ENCODE assay signal across 14 mouse cellular contexts in the genomic region with DNA sequence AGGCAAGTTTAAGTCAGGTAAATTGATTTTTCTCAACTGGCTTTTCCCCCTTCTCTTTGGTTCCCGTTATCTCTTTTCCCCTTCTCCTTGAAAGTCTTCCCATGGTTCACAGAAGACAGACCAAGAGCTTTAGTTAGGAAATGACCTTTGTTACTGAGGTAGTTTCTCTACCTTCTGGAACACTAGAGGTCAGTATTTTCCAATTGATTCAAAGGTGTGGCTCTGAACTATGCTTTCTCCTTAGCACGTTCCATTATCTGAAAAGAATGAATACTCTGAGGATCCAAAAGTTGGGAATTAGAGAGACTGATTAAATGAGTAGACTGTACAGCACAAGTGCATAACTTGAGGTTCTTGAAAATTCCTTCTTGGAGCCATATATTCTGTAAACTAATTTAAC. TPM values are rescaled to one million over a fixed set of nuclear protein-coding genes. Genes with fewer than 3 reads are reported as not detected.
DNase-seq lines count a peak whose midpoint lies in the region; ATAC-seq and TF ChIP-seq lines count a peak whose summit lies in the region.
"Had no signal": no experiment of that assay in that cellular context is flagged by ENCODE, and none has a peak within 500 bp of the region (broad histone marks: within the 10 kb centered on the region; RNA-seq: fewer than 3 reads in every experiment).

No protein-coding gene starts in this region.

- no peaks in the 10 kb centered on the region for H3K9me3 ChIP-seq in liver, postnatal 0 days (ENCODE audit: low read length)
- H3K9me3 ChIP-seq: embryonic facial prominence, embryonic 12.5 days; heart, embryonic 10.5 days had no signal

- ATAC-seq in frontal cortex, adult (ENCODE audit: low TSS enrichment), result peak; percentile 46; the same call in 1 of the 2 replicates
- no peak for ATAC-seq in liver, postnatal 0 days
- ATAC-seq in activated CD4-positive, CD25-positive, alpha-beta regulatory T cell, adult 4 months, result no peak
- ATAC-seq: inflammation-experienced regulatory T-cells, adult 6 months had no signal

- 22% methylated on average over 2 of the region's 2 CpGs for WGBS in liver, adult 2 months
- WGBS in liver, postnatal 0 days (ENCODE audit: insufficient replicate concordance), result 24% methylated on average over 2 of the region's 2 CpGs

- no peak for DNase-seq in frontal cortex, postnatal 25 days (ENCODE audit: low spot score in 2 of 2)
- peak; percentile 4 for DNase-seq in liver, adult 2 months (ENCODE audit: extremely low read depth, low read depth, low spot score)
- no peak for DNase-seq in liver, postnatal 0 days
- DNase-seq in embryo, embryonic 11 days, result peak; percentile 5
- DNase-seq in retina, embryonic 14.5 days (ENCODE audit: low spot score), result peak; percentile 49
- DNase-seq in liver, result no peak
- DNase-seq: adrenal gland, adult 8-10 months; thymus, postnatal 14 days had no signal

- H3K4me1 ChIP-seq in liver, adult 2 months (ENCODE audit: control insufficient read depth, insufficient read depth, low read length), result no peaks in the 10 kb centered on the region
- H3K4me1 ChIP-seq in liver, postnatal 0 days (ENCODE audit: insufficient read depth), result no peaks in the 10 kb centered on the region
- H3K4me1 ChIP-seq: embryonic facial prominence, embryonic 12.5 days; heart, embryonic 10.5 days had no signal

- H3K79me2 ChIP-seq in liver, adult 2 months (ENCODE audit: control insufficient read depth, insufficient read depth, low read length), result no peaks in the 10 kb centered on the region

- H3K4me3 ChIP-seq in liver, adult 2 months (ENCODE audit: insufficient read depth, low read depth, low read length), result no peak overlapping the region
- no peak overlapping the region for H3K4me3 ChIP-seq in liver, postnatal 0 days (ENCODE audit: low read depth, low read length)
- H3K4me3 ChIP-seq: embryonic facial prominence, embryonic 12.5 days; heart, embryonic 10.5 days had no signal

- no peaks in the 10 kb centered on the region for H3K27me3 ChIP-seq in liver, adult 2 months (ENCODE audit: control insufficient read depth, insufficient read depth, low read length)
- no peaks in the 10 kb centered on the region for H3K27me3 ChIP-seq in liver, postnatal 0 days (ENCODE audit: insufficient read depth, low read length)
- H3K27me3 ChIP-seq: embryonic facial prominence, embryonic 12.5 days had no signal

- TF ChIP-seq EP300 in liver, postnatal 0 days (IDR thresholded peaks at IDR 0.05; ENCODE audit: low read depth), result no peak

- no peak for TF ChIP-seq CTCF in liver, adult 2 months (IDR thresholded peaks at IDR 0.05; ENCODE audit: low read depth, low read length)
- no peak for TF ChIP-seq CTCF in liver, postnatal 0 days (IDR thresholded peaks at IDR 0.05; ENCODE audit: low read depth)

- no peak overlapping the region for H3K9ac ChIP-seq in liver, adult 2 months (ENCODE audit: low read depth, low read length)
- H3K9ac ChIP-seq in liver, postnatal 0 days (replicated peaks), result no peak overlapping the region
- H3K9ac ChIP-seq: embryonic facial prominence, embryonic 12.5 days; liver, embryonic 14.5 days had no signal

- no peaks in the 10 kb centered on the region for H3K36me3 ChIP-seq in liver, adult 2 months (ENCODE audit: control insufficient read depth, insufficient read depth, low read length)
- no peaks in the 10 kb centered on the region for H3K36me3 ChIP-seq in liver, postnatal 0 days (replicated peaks; ENCODE audit: insufficient read depth, low read length)
- H3K36me3 ChIP-seq: embryonic facial prominence, embryonic 12.5 days; heart, embryonic 10.5 days had no signal

- no peak for TF ChIP-seq POLR2A in liver, adult 2 months (IDR thresholded peaks at IDR 0.05; ENCODE audit: extremely low read depth, insufficient read depth, low read length)

- no peak overlapping the region for H3K27ac ChIP-seq in liver, adult 2 months (replicated peaks; ENCODE audit: insufficient read depth, low read depth, low read length)
- H3K27ac ChIP-seq in liver, postnatal 0 days (ENCODE audit: low read depth), result no peak overlapping the region
- H3K27ac ChIP-seq: embryonic facial prominence, embryonic 12.5 days; heart, embryonic 10.5 days; liver, embryonic 14.5 days had no signal

- no peak overlapping the region for H3K4me2 ChIP-seq in liver, postnatal 0 days (ENCODE audit: low read depth, low read length)
- H3K4me2 ChIP-seq: embryonic facial prominence, embryonic 12.5 days had no signal

RNA-seq across cellular contexts. Expression of gene Cntnap5a, which starts 1.9 kb away (rescaled TPM):
- total RNA-seq in liver, adult 2 months (2014; rRNA removed), result under 0.01 TPM in 1 of 2 replicates, not detected in the other
- not detected in 2 replicates for polyA plus RNA-seq in liver, adult 2 months (2012; rRNA removed)
- not detected in 2 replicates for polyA plus RNA-seq in liver, postnatal 0 days (2015; fragmentation: Nextera tagmentation; extraction: Ambion mirVana)
- polyA plus RNA-seq in activated CD4-positive, CD25-positive, alpha-beta regulatory T cell, adult 4 months (2017; shearing (Covaris generic)), result under 1 TPM in 1 of 2 experiments, not detected in 1; 0.05 TPM
- polyA plus RNA-seq: heart, embryonic 10.5 days; liver, embryonic 14.5 days had no signal

Comparison
In these comparisons a context has a peak if more than half of its experiments do, and no peak if none do; other contexts are left out.
1. DNase-seq: peak in liver, adult 2 months (single experiment), embryo, embryonic 11 days (single experiment) and retina, embryonic 14.5 days (single experiment); none in frontal cortex, postnatal 25 days (0 of 2), liver, postnatal 0 days (single experiment) and liver (single experiment).